Mouse (Mus musculus): ENCODE results near the gene Rufy1. TPM values are rescaled to one million over a fixed set of nuclear protein-coding genes. Genes with fewer than 3 reads are reported as not detected.

Gene Rufy1
- 27.4 and 27.5 TPM in 2 replicates for polyA plus RNA-seq (2015; fragmentation: Nextera tagmentation; extraction: Ambion mirVana)

GRCm38 (mm10) chr11:50430277-50431133, at the start of gene Rufy1:
Gene Rufy1, minus strand, starts transcription at chr11:50431125.
- peak within 1 kb of the TSS; percentile 80 for H3K4me2 ChIP-seq (replicated peaks; ENCODE audit: low read depth, low read length)
- H3K4me3 ChIP-seq (ENCODE audit: low read length): peak within 1 kb of the TSS; percentile 83
- peaks cover 12% of the 10 kb centered on the region for H3K4me1 ChIP-seq (ENCODE audit: insufficient read depth, low read length)
- WGBS: under 1% methylated on average over 87 of the region's 90 CpGs
- no peaks in the 10 kb centered on the region for H3K36me3 ChIP-seq (ENCODE audit: insufficient read depth, low read length)
- H3K9ac ChIP-seq (replicated peaks; ENCODE audit: low read length): peak within 1 kb of the TSS; percentile 96
- H3K27ac ChIP-seq (ENCODE audit: low read length): peak within 1 kb of the TSS; percentile 96
- no peaks in the 10 kb centered on the region for H3K27me3 ChIP-seq (ENCODE audit: insufficient read depth, low read length)
- peak; percentile 81 for ATAC-seq (ENCODE audit: low FRiP score, low TSS enrichment)
- H3K9me3 ChIP-seq (ENCODE audit: low read length): no peaks in the 10 kb centered on the region

DNA sequence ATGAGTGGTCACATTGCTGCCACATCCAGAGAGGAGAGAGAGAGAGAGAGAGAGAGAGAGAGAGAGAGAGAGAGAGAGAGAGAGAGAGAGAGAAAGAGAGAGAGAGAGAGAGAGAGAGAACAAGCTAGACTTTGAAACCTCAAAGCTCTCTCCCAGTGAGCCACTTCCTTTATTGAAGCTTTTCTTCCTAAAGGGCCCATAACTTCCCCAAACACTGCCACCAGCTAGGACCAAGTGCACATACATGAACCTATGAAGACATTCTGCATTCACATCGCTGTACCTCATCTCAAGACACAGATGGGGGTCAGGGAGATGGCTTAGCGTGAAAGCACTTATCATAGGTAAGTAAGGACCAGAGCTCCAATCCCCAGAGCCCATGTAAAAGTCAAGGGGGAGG, 47.1 kb upstream of the Rufy1 start:
- H3K9me3 ChIP-seq (ENCODE audit: low read length): no peaks in the 10 kb centered on the region
- no peaks in the 10 kb centered on the region for H3K36me3 ChIP-seq (ENCODE audit: insufficient read depth, low read length)
- no peak for ATAC-seq (ENCODE audit: low FRiP score, low TSS enrichment)
- H3K4me3 ChIP-seq (ENCODE audit: low read length): no peak overlapping the region
- H3K4me2 ChIP-seq (replicated peaks; ENCODE audit: low read depth, low read length): no peak overlapping the region
- no peaks in the 10 kb centered on the region for H3K4me1 ChIP-seq (ENCODE audit: insufficient read depth, low read length)
- H3K9ac ChIP-seq (replicated peaks; ENCODE audit: low read length): no peak overlapping the region
- no peaks in the 10 kb centered on the region for H3K27me3 ChIP-seq (ENCODE audit: insufficient read depth, low read length)
- 87% methylated on average over 2 of the region's 2 CpGs for WGBS
- H3K27ac ChIP-seq (ENCODE audit: low read length): no peak overlapping the region

- no peak overlapping the region for H3K4me2 ChIP-seq (replicated peaks; ENCODE audit: low read depth, low read length)
- no peak overlapping the region for H3K27ac ChIP-seq (ENCODE audit: low read length)
- H3K27me3 ChIP-seq (ENCODE audit: insufficient read depth, low read length): no peaks in the 10 kb centered on the region
- 87% methylated on average over 11 of the region's 11 CpGs for WGBS
- H3K36me3 ChIP-seq (ENCODE audit: insufficient read depth, low read length): no peaks in the 10 kb centered on the region
- no peak for ATAC-seq (ENCODE audit: low FRiP score, low TSS enrichment)
- no peak overlapping the region for H3K4me3 ChIP-seq (ENCODE audit: low read length)
- no peaks in the 10 kb centered on the region for H3K9me3 ChIP-seq (ENCODE audit: low read length)
- no peaks in the 10 kb centered on the region for H3K4me1 ChIP-seq (ENCODE audit: insufficient read depth, low read length)
- H3K9ac ChIP-seq (replicated peaks; ENCODE audit: low read length): no peak overlapping the region
These were observed 46.7 kb upstream of the Rufy1 start for GRCm38 (mm10) chr11:50477486-50478070.

DNA sequence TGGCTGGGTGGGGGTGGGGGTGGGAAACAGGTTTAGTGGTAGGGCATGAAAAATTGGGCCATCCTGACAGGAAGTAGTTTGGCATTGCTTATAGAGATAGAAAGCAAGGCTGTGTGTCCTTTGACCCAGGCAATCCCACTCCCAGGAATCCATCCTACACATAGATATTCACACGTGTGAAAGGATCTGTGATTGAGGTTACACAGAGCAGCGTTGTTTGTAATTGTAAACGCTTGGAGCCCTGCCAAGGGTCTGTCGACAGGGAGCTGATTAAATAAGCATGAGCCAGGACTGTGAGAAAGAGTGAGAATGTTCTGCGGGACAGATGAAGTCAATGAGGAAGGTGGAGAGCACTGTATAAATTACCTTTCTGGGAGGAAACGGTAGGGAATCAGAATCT, 46.0 kb upstream of the Rufy1 start:
- Histone ChIP-seq H3K4me2 (replicated peaks; ENCODE audit: low read depth, low read length) (no peak overlapping the region), H3K4me3 (ENCODE audit: low read length) (no peak overlapping the region), H3K27me3 (ENCODE audit: insufficient read depth, low read length) (no peaks in the 10 kb centered on the region), H3K9me3 (ENCODE audit: low read length) (no peaks in the 10 kb centered on the region), H3K9ac (replicated peaks; ENCODE audit: low read length) (no peak overlapping the region), H3K4me1 (ENCODE audit: insufficient read depth, low read length) (no peaks in the 10 kb centered on the region), H3K27ac (ENCODE audit: low read length) (no peak overlapping the region), H3K36me3 (ENCODE audit: insufficient read depth, low read length) (no peaks in the 10 kb centered on the region)
- WGBS: 26% methylated on average over 6 of the region's 6 CpGs
- ATAC-seq (ENCODE audit: low FRiP score, low TSS enrichment): no peak

DNA sequence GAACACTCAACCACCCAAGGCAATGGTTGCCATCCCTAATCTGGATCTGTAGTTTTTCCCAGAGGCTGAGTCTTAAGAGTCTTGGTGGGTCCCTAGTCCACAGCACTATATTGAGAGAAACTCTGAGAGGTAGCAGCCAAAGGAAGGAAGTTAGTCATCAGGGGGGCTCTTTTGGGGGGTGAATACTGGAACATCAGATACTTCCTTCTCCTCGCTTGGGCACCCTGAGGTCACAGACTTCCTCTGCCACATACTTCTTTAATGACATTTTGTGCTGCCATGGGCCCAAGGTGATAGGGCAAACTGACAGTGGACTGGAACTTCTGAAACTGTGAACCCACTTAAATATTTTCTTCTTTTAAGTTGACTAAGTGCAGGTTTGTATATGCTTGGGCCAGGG, 43.0 kb upstream of the Rufy1 start:
- no peak overlapping the region for H3K4me3 ChIP-seq (ENCODE audit: low read length)
- no peaks in the 10 kb centered on the region for H3K27me3 ChIP-seq (ENCODE audit: insufficient read depth, low read length)
- H3K4me2 ChIP-seq (replicated peaks; ENCODE audit: low read depth, low read length): no peak overlapping the region
- no peak overlapping the region for H3K9ac ChIP-seq (replicated peaks; ENCODE audit: low read length)
- no peak overlapping the region for H3K27ac ChIP-seq (ENCODE audit: low read length)
- no peaks in the 10 kb centered on the region for H3K4me1 ChIP-seq (ENCODE audit: insufficient read depth, low read length)
- H3K9me3 ChIP-seq (ENCODE audit: low read length): 0 out of 2 replicates have a peak, but pooled peaks cover 8% of the 10 kb centered on the region
- WGBS: 52% methylated on average over 1 of the region's 1 CpGs
- no peaks in the 10 kb centered on the region for H3K36me3 ChIP-seq (ENCODE audit: insufficient read depth, low read length)
- no peak for ATAC-seq (ENCODE audit: low FRiP score, low TSS enrichment)

GRCm38 (mm10) chr11:50472161-50472939, 41.4 kb upstream of the Rufy1 start:
- Histone ChIP-seq H3K9ac (replicated peaks; ENCODE audit: low read length) (no peak overlapping the region), H3K4me1 (ENCODE audit: insufficient read depth, low read length) (no peaks in the 10 kb centered on the region), H3K9me3 (ENCODE audit: low read length) (0 out of 2 replicates have a peak, but pooled peaks cover 8% of the 10 kb centered on the region), H3K4me2 (replicated peaks; ENCODE audit: low read depth, low read length) (no peak overlapping the region), H3K36me3 (ENCODE audit: insufficient read depth, low read length) (no peaks in the 10 kb centered on the region), H3K27me3 (ENCODE audit: insufficient read depth, low read length) (no peaks in the 10 kb centered on the region), H3K27ac (ENCODE audit: low read length) (no peak overlapping the region), H3K4me3 (ENCODE audit: low read length) (no peak overlapping the region)
- no peak for ATAC-seq (ENCODE audit: low FRiP score, low TSS enrichment)
- 92% methylated on average over 11 of the region's 11 CpGs for WGBS

- Histone ChIP-seq H3K4me1 (ENCODE audit: insufficient read depth, low read length) (peaks cover 13% of the 10 kb centered on the region), H3K36me3 (ENCODE audit: insufficient read depth, low read length) (no peaks in the 10 kb centered on the region), H3K27me3 (ENCODE audit: insufficient read depth, low read length) (peaks cover 5% of the 10 kb centered on the region; the same call in 1 of the 2 replicates), H3K4me3 (ENCODE audit: low read length) (no peak overlapping the region), H3K9me3 (ENCODE audit: low read length) (no peaks in the 10 kb centered on the region), H3K27ac (ENCODE audit: low read length) (no peak overlapping the region), H3K9ac (replicated peaks; ENCODE audit: low read length) (no peak overlapping the region), H3K4me2 (replicated peaks; ENCODE audit: low read depth, low read length) (no peak overlapping the region)
- WGBS: 71% methylated on average over 7 of the region's 7 CpGs
- ATAC-seq (ENCODE audit: low FRiP score, low TSS enrichment): no peak
These were observed 30.6 kb upstream of the Rufy1 start for GRCm38 (mm10) chr11:50461481-50461880.

DNA sequence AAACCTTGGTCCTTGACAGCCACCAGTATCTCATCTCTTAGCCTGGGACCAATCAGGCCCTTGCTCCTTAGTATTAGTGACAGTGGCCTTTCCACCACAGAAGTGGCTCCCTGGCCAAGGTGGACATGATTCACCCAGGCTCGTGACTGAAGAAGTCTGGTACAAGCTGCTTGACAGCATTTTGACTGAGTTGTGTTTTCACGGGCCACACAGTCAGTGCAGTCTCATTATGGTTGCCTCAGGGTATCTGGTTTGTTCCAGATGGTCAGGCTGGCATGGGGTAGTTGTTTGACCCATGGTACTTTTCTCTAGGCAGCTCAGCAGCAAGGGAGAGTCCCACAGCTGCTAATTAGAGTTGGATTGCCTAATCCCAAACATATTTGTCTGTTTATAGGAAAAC, 28.3 kb upstream of the Rufy1 start:
- H3K9ac ChIP-seq (replicated peaks; ENCODE audit: low read length): no peak overlapping the region
- no peaks in the 10 kb centered on the region for H3K9me3 ChIP-seq (ENCODE audit: low read length)
- peaks cover 10% of the 10 kb centered on the region; the same call in 1 of the 2 replicates for H3K27me3 ChIP-seq (ENCODE audit: insufficient read depth, low read length)
- peaks cover 13% of the 10 kb centered on the region for H3K4me1 ChIP-seq (ENCODE audit: insufficient read depth, low read length)
- no peak overlapping the region for H3K27ac ChIP-seq (ENCODE audit: low read length)
- WGBS: 57% methylated on average over 2 of the region's 2 CpGs
- no peak overlapping the region for H3K4me2 ChIP-seq (replicated peaks; ENCODE audit: low read depth, low read length)
- H3K4me3 ChIP-seq (ENCODE audit: low read length): no peak overlapping the region
- no peak for ATAC-seq (ENCODE audit: low FRiP score, low TSS enrichment)
- H3K36me3 ChIP-seq (ENCODE audit: insufficient read depth, low read length): no peaks in the 10 kb centered on the region

DNA sequence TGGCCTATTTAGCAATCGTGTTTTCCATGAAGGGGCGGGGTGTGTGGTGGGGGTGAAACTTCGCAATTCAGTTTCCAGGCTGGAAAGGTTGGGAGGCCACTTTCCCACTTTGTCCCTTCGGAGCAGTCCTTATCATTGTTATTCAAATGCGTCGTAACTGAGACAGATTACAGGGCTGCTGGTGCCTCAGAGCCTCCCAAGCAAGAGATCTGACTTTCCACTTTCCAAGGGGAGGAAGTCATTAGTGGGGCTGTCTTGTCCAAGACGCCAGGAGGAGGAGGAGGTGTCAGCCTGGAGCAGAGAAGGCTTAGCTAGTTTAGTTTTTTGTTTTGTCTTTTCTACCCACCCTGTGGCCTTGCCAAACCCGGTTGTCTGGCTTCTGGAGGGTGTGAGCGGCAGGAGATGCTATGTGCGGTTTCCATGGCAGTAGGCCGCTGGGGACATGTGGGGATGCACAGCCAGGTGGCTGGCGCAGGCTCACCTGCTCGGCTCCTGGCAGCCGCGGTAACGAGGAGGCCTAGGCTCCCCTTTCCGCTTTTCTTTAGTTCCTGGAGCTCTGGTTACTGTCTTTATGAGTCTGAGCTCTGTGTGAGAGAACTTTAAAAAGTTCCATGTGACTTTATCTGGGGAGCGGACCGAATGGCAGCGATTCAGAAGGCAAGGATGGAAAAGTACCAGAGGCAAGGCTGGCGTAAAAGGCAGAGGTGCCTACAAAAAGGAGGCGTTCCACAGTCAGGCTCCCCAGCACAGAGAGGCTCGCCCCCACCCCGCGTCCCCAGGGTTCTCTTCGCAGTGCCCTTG, 26.4 kb upstream of the Rufy1 start:
- Histone ChIP-seq H3K4me1 (ENCODE audit: insufficient read depth, low read length) (peaks cover 13% of the 10 kb centered on the region), H3K36me3 (ENCODE audit: insufficient read depth, low read length) (no peaks in the 10 kb centered on the region), H3K27ac (ENCODE audit: low read length) (no peak overlapping the region), H3K9ac (replicated peaks; ENCODE audit: low read length) (0 out of 2 replicates have a peak overlapping the region, but pooled peaks have one; percentile 2), H3K4me3 (ENCODE audit: low read length) (0 out of 2 replicates have a peak overlapping the region, but pooled peaks have one; percentile 7), H3K4me2 (replicated peaks; ENCODE audit: low read depth, low read length) (peak overlapping the region; percentile 31), H3K9me3 (ENCODE audit: low read length) (no peaks in the 10 kb centered on the region), H3K27me3 (ENCODE audit: insufficient read depth, low read length) (peaks cover 10% of the 10 kb centered on the region; the same call in 1 of the 2 replicates)
- ATAC-seq (ENCODE audit: low FRiP score, low TSS enrichment): no peak
- WGBS: 6% methylated on average over 26 of the region's 26 CpGs
